Mouse (Mus musculus) kidney, embryonic 15.5 days (tissue): ENCODE measurements around the gene Calm2. TPM values are rescaled to one million over a fixed set of nuclear protein-coding genes. Genes with fewer than 3 reads are reported as not detected.

Source experiments
- ATAC-seq: fragments of 200-750 bp; cut with Nextera tagmentation; replicated peaks from 2 replicates; pipeline ENCODE4 v1.8.0; 2017; ENCODE audit warnings: moderate TSS enrichment; ENCODE audit not compliant: low FRiP score
- H3K27ac ChIP-seq: fragments of 300-500 bp; sonication (generic); 2 replicates; pipeline ENCODE4 v1.5.1; 2015; ENCODE audit warnings: mild to moderate bottlenecking, inconsistent platforms
- H3K27me3 ChIP-seq: fragments of 300-500 bp; sonication (generic); 2 replicates; pipeline ENCODE4 v1.6.1; 2015; ENCODE audit warnings: inconsistent platforms
- H3K36me3 ChIP-seq: fragments of 300-500 bp; sonication (generic); 2 replicates; pipeline ENCODE4 v1.6.1; 2015; ENCODE audit warnings: inconsistent platforms
- H3K4me1 ChIP-seq: fragments of 300-500 bp; sonication (generic); 2 replicates; pipeline ENCODE4 v1.6.1; 2015; ENCODE audit warnings: inconsistent platforms
- H3K4me2 ChIP-seq: fragments of 300-500 bp; sonication (generic); 2 replicates; pipeline ENCODE4 v1.6.1; 2015; ENCODE audit warnings: moderate library complexity, mild to moderate bottlenecking, inconsistent platforms
- H3K4me3 ChIP-seq: fragments of 300-500 bp; sonication (generic); replicated peaks from 2 replicates; pipeline ENCODE4 v1.5.1; 2015; ENCODE audit warnings: mild to moderate bottlenecking, inconsistent platforms
- H3K9ac ChIP-seq: fragments of 300-500 bp; sonication (generic); 2 replicates; pipeline ENCODE4 v1.6.1; 2015; ENCODE audit warnings: mild to moderate bottlenecking, inconsistent platforms
- H3K9me3 ChIP-seq: fragments of 300-500 bp; sonication (generic); replicated peaks from 2 replicates; pipeline ENCODE4 v1.6.1; 2016; ENCODE audit warnings: inconsistent platforms
- WGBS: fragments of 180-500 bp; shearing (Covaris S2); methylation state at CpG from one replicate; pipeline ENCODE4 v1.1.7; 2015; ENCODE audit warnings: mixed read lengths; 5-methylcytosine and 5-hydroxymethylcytosine counted together
- polyA plus RNA-seq: library from polyadenylated mRNA; unstranded; fragments of >200 nt; fragmentation: Nextera tagmentation; extraction: Ambion mirVana; gene quantifications from 2 replicates; pipeline ENCODE4 v1.2.1, GENCODE M21; 2015

Gene Calm2
- polyA plus RNA-seq, 1 experiment from 2014 or later: 1,006 TPM

DNA sequence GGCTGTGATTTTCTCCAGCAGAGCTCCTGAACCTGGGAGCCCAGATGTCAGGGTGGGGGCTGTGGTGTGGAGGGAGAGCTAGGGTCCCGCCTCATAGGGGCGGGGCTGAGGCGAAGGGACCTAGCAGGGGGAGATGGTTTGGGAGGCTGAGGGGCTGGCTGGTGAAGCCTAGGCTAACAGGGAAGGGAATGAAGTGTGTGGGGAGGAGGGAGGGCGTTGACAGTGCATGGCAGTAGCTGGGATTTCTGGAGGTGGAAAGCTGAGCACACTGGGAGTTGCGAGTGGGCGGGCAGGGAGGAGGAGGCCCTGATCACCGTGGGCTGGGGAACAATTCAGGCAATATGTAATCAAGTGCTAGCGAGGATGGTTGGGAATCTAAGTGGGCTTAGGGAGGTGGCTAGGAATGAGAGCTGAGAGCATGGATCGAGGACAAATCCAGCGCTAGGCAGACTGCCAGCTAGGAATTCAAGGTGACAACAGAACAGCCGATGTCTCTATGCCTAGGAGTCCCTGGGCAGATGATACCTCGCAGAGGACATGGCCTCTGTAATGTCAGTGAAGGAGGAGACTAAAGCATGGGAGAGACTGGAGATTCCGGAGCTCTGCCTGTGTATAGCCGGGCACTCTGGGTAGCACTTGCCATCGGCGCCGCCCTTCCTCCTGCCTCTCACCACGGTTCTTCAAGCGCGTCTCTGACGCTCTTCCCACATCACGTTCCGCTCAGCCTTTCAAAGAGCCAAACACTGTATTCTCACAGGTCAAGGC, 27.2 kb upstream of the Calm2 start:
- no peaks in the 10 kb centered on the region for H3K36me3 ChIP-seq
- no peaks in the 10 kb centered on the region for H3K9me3 ChIP-seq
- H3K4me2 ChIP-seq: peak overlapping the region; percentile 64
- H3K4me1 ChIP-seq: peaks cover 34% of the 10 kb centered on the region
- H3K27ac ChIP-seq: peak overlapping the region; percentile 63
- H3K27me3 ChIP-seq: peaks cover 3% of the 10 kb centered on the region; the same call in 1 of the 2 replicates
- ATAC-seq: peak; percentile 78
- H3K4me3 ChIP-seq: peak overlapping the region; percentile 40
- H3K9ac ChIP-seq: peak overlapping the region; percentile 17
- under 1% methylated on average over 23 of the region's 23 CpGs for WGBS

DNA sequence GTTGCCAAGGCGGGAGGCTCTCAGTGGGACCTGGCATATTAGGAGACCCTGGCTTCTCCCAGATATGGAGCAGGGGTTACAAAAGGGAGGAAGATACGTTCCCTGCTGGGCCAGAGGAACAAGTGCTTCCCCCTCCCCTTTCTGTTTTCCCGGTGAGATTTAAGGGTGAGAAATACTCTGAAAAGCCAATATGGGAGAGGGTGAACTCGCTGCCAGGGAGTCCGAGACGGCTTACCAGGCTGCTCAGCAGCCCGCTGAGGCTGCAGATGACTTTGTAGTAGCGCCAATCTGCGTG, 26.7 kb upstream of the Calm2 start:
- WGBS: 7% methylated on average over 9 of the region's 9 CpGs
- Histone ChIP-seq H3K36me3 (no peaks in the 10 kb centered on the region), H3K9me3 (no peaks in the 10 kb centered on the region), H3K4me1 (peaks cover 34% of the 10 kb centered on the region), H3K4me3 (peak overlapping the region; percentile 40), H3K4me2 (peak overlapping the region; percentile 64), H3K27ac (peak overlapping the region; percentile 63), H3K9ac (peak overlapping the region; percentile 17; the same call in 1 of the 2 replicates), H3K27me3 (peaks cover 3% of the 10 kb centered on the region; the same call in 1 of the 2 replicates)
- ATAC-seq: 0 out of 2 replicates have a peak, but pooled peaks have one; percentile 10

DNA sequence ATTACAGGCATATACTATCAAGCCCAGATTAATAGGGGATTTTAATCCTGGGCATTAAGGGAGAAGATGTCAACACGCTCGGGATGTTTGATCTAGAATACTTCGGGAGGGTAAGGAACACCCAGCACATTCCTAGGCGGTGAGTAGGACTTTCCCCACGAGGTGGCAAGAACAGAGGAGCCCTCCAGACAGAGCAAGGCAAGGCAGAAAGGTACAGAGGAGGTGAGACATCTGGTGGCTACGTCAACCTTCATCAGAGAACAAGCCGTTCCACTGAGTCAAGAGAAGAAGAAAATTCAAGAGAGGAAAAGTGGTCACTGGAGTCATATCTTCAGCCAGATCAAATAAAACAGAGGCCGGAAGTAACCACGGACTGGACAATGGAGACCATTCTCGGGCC, 26.1 kb upstream of the Calm2 start:
- H3K9ac ChIP-seq: no peak overlapping the region
- no peak for ATAC-seq

DNA sequence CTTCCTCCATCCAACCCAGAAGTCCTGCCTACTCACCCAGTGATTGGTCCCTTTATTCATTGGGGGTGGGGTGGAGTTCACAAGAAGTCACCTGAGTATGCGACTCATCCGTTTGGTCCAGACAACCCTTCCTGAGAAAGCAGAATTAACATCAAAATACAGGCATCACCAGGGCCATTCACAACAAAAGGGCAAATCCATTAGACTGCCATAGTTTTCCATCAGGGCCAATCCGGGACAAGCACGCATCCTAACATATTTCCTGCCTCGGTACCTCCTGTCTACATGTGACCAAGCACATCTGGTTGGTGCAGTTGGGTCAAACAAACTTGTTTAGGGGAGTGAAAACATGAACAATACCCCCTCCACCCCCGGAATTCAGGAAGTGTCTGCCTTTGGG, 24.9 kb upstream of the Calm2 start:
- H3K4me3 ChIP-seq: no peak overlapping the region
- peaks cover 34% of the 10 kb centered on the region for H3K4me1 ChIP-seq
- ATAC-seq: no peak
- 76% methylated on average over 6 of the region's 6 CpGs for WGBS
- H3K9me3 ChIP-seq: no peaks in the 10 kb centered on the region
- H3K4me2 ChIP-seq: no peak overlapping the region
- no peaks in the 10 kb centered on the region for H3K27me3 ChIP-seq
- H3K27ac ChIP-seq: no peak overlapping the region
- H3K36me3 ChIP-seq: no peaks in the 10 kb centered on the region
- H3K9ac ChIP-seq: no peak overlapping the region

More for the DNA sequence above, 26.1 kb upstream of the Calm2 start:
- H3K27me3 ChIP-seq: peaks cover 2% of the 10 kb centered on the region; the same call in 1 of the 2 replicates
- H3K4me2 ChIP-seq: peak overlapping the region; percentile 64
- WGBS: 47% methylated on average over 10 of the region's 10 CpGs
- peak overlapping the region; percentile 40 for H3K4me3 ChIP-seq
- peak overlapping the region; percentile 63 for H3K27ac ChIP-seq
- peaks cover 34% of the 10 kb centered on the region for H3K4me1 ChIP-seq
- no peaks in the 10 kb centered on the region for H3K36me3 ChIP-seq
- H3K9me3 ChIP-seq: no peaks in the 10 kb centered on the region

DNA sequence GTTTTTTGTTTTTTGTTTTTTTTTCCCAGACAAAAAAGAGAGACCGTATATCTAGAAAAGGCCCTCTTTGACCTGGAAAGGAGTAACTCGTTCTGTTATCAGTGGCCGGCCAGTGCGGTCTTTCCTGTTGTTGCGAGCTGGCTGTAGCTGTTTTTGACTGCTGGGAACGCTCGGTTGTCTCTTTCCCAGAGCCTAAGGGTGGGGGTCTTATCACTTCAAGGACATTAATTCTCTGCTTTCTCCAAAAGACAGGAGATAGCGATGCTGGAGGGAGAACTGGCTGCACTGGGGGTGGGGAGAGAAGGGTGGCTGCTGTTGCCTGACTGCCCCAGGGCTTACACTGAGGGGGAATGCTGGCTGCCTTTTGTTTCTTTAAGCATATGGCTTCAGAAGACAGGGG, 24.1 kb upstream of the Calm2 start:
- no peak overlapping the region for H3K27ac ChIP-seq
- 60% methylated on average over 8 of the region's 8 CpGs for WGBS
- H3K9ac ChIP-seq: no peak overlapping the region
- H3K9me3 ChIP-seq: no peaks in the 10 kb centered on the region
- H3K4me3 ChIP-seq: no peak overlapping the region
- no peaks in the 10 kb centered on the region for H3K36me3 ChIP-seq
- H3K4me1 ChIP-seq: peaks cover 34% of the 10 kb centered on the region
- ATAC-seq: no peak
- H3K27me3 ChIP-seq: no peaks in the 10 kb centered on the region
- no peak overlapping the region for H3K4me2 ChIP-seq

DNA sequence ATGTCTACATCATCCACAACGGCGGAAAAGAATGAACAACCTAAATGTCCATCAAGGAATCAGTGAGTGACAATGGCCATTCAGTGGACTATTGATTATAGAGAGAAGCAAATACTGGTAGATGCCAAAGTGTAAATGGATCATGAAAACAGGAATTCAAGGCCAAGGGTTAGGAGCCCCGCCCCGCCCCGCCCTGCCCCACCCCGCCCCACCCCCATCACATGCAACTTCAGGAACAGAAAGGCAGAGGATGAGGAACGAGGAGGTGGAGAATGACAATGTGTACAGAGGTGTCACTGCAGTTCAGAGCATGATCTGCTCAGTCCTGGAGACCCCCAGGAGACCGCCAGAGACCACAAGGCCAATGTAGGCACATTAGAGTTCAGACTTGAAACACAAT, 23.5 kb upstream of the Calm2 start:
- H3K9me3 ChIP-seq: no peaks in the 10 kb centered on the region
- no peak overlapping the region for H3K4me3 ChIP-seq
- H3K27ac ChIP-seq: no peak overlapping the region
- H3K4me2 ChIP-seq: no peak overlapping the region
- no peak overlapping the region for H3K9ac ChIP-seq
- H3K4me1 ChIP-seq: peaks cover 28% of the 10 kb centered on the region
- H3K27me3 ChIP-seq: no peaks in the 10 kb centered on the region
- H3K36me3 ChIP-seq: no peaks in the 10 kb centered on the region
- ATAC-seq: no peak
- WGBS: 58% methylated on average over 8 of the region's 8 CpGs

DNA sequence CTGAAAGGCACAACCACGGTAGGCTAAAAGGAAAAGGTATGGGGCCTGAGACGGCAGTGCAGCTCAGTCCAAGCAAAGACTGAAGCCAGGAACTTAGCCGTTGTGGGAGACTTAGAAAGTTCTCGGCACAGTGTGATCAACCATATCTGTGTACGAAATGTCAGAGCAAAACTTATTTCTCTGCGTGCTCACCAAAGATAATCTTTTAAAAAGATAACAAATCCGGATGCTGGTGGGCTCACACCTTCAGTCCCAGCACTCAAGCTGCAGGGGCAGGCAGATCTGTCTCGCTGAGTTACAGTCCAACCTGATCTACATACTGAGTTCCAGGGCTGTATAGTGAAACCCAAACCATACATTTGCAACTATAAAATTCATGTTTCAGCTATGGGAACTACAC, 22.7 kb upstream of the Calm2 start:
- H3K27me3 ChIP-seq: no peaks in the 10 kb centered on the region
- 90% methylated on average over 8 of the region's 8 CpGs for WGBS
- H3K9ac ChIP-seq: no peak overlapping the region
- H3K9me3 ChIP-seq: no peaks in the 10 kb centered on the region
- H3K4me3 ChIP-seq: no peak overlapping the region
- H3K27ac ChIP-seq: no peak overlapping the region
- H3K36me3 ChIP-seq: no peaks in the 10 kb centered on the region
- no peak overlapping the region for H3K4me2 ChIP-seq
- peaks cover 20% of the 10 kb centered on the region for H3K4me1 ChIP-seq
- no peak for ATAC-seq

DNA sequence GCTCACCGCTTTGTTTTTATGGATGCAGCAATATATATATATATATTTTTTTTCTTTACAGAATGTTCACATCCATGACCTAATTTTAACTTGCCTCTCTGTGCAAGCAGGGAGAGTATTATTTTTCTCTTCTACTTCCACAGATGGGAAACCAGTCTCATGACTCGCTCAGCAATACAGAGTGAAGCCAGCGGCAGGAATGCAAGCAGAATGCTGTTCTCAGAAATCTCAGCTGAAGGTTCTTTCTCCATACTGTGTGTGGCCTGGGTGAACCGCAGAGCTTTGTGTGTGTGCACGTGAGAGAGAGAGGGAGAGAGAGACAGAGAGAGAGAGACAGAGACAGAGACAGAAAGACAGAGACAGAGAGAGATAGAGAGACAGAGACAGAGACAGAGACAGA, 21.9 kb upstream of the Calm2 start:
- no peaks in the 10 kb centered on the region for H3K9me3 ChIP-seq
- H3K27ac ChIP-seq: no peak overlapping the region
- H3K4me2 ChIP-seq: no peak overlapping the region
- H3K4me1 ChIP-seq: peaks cover 12% of the 10 kb centered on the region
- H3K9ac ChIP-seq: no peak overlapping the region
- H3K4me3 ChIP-seq: no peak overlapping the region
- H3K36me3 ChIP-seq: no peaks in the 10 kb centered on the region
- WGBS: 82% methylated on average over 5 of the region's 5 CpGs
- no peaks in the 10 kb centered on the region for H3K27me3 ChIP-seq
- no peak for ATAC-seq

DNA sequence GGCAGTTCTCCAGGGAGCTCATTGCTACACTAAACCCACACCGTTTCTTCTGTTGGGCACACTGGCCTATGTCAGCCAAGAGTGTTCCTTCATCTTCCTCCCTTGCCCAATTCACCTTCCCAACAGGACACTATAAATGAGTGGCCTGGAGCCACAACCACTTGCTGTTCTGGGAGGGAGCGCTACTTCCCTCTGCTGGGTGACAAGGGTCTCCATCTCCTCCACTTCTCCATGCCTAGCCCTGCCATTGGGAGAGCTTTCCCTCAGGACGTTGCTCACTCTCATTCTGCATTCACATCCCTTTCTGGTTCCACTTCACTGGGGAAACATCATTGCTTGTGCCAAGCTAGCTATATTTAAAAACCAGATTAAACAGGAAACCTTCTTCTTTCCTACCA, 14.8 kb upstream of the Calm2 start:
- Histone ChIP-seq H3K36me3 (no peaks in the 10 kb centered on the region), H3K4me2 (no peak overlapping the region), H3K9ac (no peak overlapping the region), H3K4me3 (no peak overlapping the region), H3K27ac (no peak overlapping the region), H3K27me3 (no peaks in the 10 kb centered on the region), H3K9me3 (no peaks in the 10 kb centered on the region), H3K4me1 (peaks cover 43% of the 10 kb centered on the region)
- 60% methylated on average over 3 of the region's 3 CpGs for WGBS
- 0 out of 2 replicates have a peak, but pooled peaks have one; percentile 12 for ATAC-seq

DNA sequence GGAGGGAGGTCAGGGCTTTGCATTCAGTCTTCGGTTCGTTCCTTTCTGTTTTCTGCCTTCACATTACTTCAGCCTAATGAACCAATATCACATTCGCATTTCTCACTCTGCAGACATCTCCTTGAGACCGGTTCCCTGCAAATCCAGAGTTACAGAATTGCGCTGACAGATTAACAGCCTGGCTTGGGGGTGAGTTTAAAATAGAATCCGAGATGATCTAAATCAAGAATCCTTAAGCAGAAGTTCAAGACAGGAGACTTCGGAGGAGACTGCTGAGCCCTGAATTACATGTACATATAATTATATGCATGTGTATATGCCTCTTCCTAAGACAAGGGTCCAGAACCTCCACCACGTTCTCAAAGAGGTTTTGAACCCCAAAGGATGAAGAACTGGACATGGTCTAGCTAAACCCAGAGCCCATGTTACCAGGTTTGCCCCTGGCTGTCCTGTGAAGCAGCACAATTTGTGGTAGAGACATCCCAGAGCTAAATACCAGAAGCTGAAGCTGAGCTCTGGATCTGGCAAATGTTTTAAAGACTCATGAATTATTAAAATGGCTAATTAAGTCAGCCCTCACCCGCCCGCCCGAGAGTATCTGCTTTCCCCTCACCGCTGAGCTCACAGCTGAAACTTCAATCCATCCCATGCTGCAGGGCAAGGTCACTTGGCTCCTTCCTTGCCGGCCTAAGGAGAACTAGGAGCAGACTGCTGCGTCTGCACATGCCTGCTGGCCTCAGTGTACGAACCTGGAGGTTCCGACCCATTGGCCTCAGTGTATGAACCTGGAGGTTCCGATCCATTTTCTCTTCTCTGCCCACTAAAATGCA, 14.1 kb upstream of the Calm2 start:
- peak overlapping the region; percentile 89 for H3K27ac ChIP-seq
- no peaks in the 10 kb centered on the region for H3K36me3 ChIP-seq
- H3K27me3 ChIP-seq: no peaks in the 10 kb centered on the region
- H3K9ac ChIP-seq: peak overlapping the region; percentile 39; the same call in 1 of the 2 replicates
- H3K4me1 ChIP-seq: peaks cover 43% of the 10 kb centered on the region
- 0 out of 2 replicates have a peak, but pooled peaks have one; percentile 30 for ATAC-seq
- H3K4me2 ChIP-seq: peak overlapping the region; percentile 47
- H3K9me3 ChIP-seq: no peaks in the 10 kb centered on the region
- H3K4me3 ChIP-seq: peak overlapping the region; percentile 3; the same call in 1 of the 2 replicates
- 25% methylated on average over 17 of the region's 17 CpGs for WGBS

DNA sequence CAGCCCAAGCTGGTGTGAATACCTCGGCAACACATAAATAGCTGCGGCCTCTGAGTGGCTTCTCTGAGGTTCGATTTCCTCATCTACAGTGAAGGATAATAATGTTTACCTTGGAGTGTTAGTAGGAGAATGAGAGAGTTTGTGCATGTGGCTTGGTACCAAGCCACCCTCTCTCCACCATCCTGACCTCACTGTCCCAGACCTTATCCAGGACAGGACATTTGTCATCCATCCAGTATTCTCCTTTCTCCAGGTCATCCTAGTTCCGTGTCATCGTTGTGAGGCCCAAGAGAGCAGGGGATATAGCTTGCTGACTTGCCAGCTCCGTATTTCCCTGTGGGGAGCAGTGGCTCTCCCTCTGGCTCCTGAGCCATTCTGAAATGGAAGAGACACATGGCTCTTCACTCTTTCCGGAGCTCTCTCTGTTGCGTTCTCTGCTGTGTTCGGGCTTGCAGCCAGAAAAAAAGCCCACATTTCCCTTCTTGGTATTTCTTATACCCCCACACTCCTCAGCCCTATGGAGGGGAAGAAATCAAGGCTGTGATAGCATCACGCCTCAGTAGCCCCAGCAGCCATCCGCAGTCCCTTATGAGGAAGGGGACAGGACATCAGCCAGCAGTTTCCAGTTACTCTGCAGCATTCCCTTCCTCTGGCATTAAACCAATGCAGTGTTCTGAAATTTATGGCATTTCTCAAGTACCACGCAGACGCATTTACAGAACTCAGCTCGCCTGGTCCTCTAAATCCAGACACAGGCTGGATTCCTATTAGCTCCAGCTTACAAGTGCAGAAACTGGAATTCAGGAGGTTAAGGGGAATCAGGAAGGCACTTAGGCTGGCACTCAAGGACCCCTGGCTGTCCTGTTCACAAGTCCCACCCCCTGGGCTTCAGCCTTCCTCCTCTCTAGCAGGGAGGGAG, 13.3 kb upstream of the Calm2 start:
- Histone ChIP-seq H3K4me2 (peak overlapping the region; percentile 47), H3K36me3 (no peaks in the 10 kb centered on the region), H3K27me3 (no peaks in the 10 kb centered on the region), H3K9me3 (no peaks in the 10 kb centered on the region), H3K27ac (peak overlapping the region; percentile 89), H3K4me1 (peaks cover 43% of the 10 kb centered on the region), H3K4me3 (peak overlapping the region; percentile 27), H3K9ac (peak overlapping the region; percentile 39)
- peak; percentile 61 for ATAC-seq
- 8% methylated on average over 14 of the region's 14 CpGs for WGBS
